Mouse (Mus musculus): Measurements from ENCODE around the gene Tnnt2. TPM values are rescaled to one million over a fixed set of nuclear protein-coding genes. Genes with fewer than 3 reads are reported as not detected.

Tnnt2 gene
- 20.3 and 22.5 TPM in 2 replicates for polyA plus RNA-seq (2014; fragmentation: Nextera tagmentation; extraction: Ambion mirVana)

- Histone ChIP-seq H3K9ac (ENCODE audit: low read length) (no peak within 1 kb of the TSS), H3K9me3 (ENCODE audit: control insufficient read depth, low read length) (no peaks in the 10 kb centered on the region), H3K36me3 (ENCODE audit: control insufficient read depth, insufficient read depth, low read length) (no peaks in the 10 kb centered on the region), H3K27ac (ENCODE audit: low read depth, low read length) (no peak within 1 kb of the TSS), H3K4me3 (ENCODE audit: low read depth, low read length) (no peak within 1 kb of the TSS), H3K4me1 (ENCODE audit: control insufficient read depth, insufficient read depth, low read length) (no peaks in the 10 kb centered on the region), H3K27me3 (ENCODE audit: control insufficient read depth, insufficient read depth, low read length) (no peaks in the 10 kb centered on the region), H3K4me2 (ENCODE audit: low read depth) (no peak within 1 kb of the TSS)
- 57% methylated on average over 9 of the region's 9 CpGs for WGBS
- DNase-seq (ENCODE audit: low spot score) (no peak), ATAC-seq (ENCODE audit: insufficient read depth, low FRiP score, low TSS enrichment) (no peak)
These were observed at the start of gene Tnnt2 for GRCm38 (mm10) chr1:135835716-135836483. TSS of gene Tnnt2 (plus strand) at chr1:135836354.

- ATAC-seq (ENCODE audit: insufficient read depth, low FRiP score, low TSS enrichment) (no peak), DNase-seq (ENCODE audit: low spot score) (peak; percentile 70)
- Histone ChIP-seq H3K9ac (ENCODE audit: low read length) (no peak overlapping the region), H3K27me3 (ENCODE audit: control insufficient read depth, insufficient read depth, low read length) (no peaks in the 10 kb centered on the region), H3K4me3 (ENCODE audit: low read depth, low read length) (no peak overlapping the region), H3K4me2 (ENCODE audit: low read depth) (no peak overlapping the region), H3K9me3 (ENCODE audit: control insufficient read depth, low read length) (no peaks in the 10 kb centered on the region), H3K4me1 (ENCODE audit: control insufficient read depth, insufficient read depth, low read length) (no peaks in the 10 kb centered on the region), H3K36me3 (ENCODE audit: control insufficient read depth, insufficient read depth, low read length) (no peaks in the 10 kb centered on the region), H3K27ac (ENCODE audit: low read depth, low read length) (no peak overlapping the region)
- 53% methylated on average over 3 of the region's 3 CpGs for WGBS
These were observed 48.4 kb upstream of the Tnnt2 start for GRCm38 (mm10) chr1:135787799-135788198.

- no peak overlapping the region for H3K9ac ChIP-seq (ENCODE audit: low read length)
- H3K4me2 ChIP-seq (ENCODE audit: low read depth), result no peak overlapping the region
- H3K9me3 ChIP-seq (ENCODE audit: control insufficient read depth, low read length), result no peaks in the 10 kb centered on the region
- 28% methylated on average over 10 of the region's 10 CpGs for WGBS
- H3K36me3 ChIP-seq (ENCODE audit: control insufficient read depth, insufficient read depth, low read length), result no peaks in the 10 kb centered on the region
- H3K27me3 ChIP-seq (ENCODE audit: control insufficient read depth, insufficient read depth, low read length), result no peaks in the 10 kb centered on the region
- H3K27ac ChIP-seq (ENCODE audit: low read depth, low read length), result no peak overlapping the region
- H3K4me3 ChIP-seq (ENCODE audit: low read depth, low read length), result no peak overlapping the region
- ATAC-seq (ENCODE audit: insufficient read depth, low FRiP score, low TSS enrichment) (no peak), DNase-seq (ENCODE audit: low spot score) (no peak)
- H3K4me1 ChIP-seq (ENCODE audit: control insufficient read depth, insufficient read depth, low read length), result 0 out of 2 replicates have a peak, but pooled peaks cover 2% of the 10 kb centered on the region
These were observed 47.4 kb upstream of the Tnnt2 start for GRCm38 (mm10) chr1:135788708-135789107.

- H3K27me3 ChIP-seq (ENCODE audit: control insufficient read depth, insufficient read depth, low read length), result no peaks in the 10 kb centered on the region
- peak; percentile 27; the same call in 1 of the 2 replicates for ATAC-seq (ENCODE audit: insufficient read depth, low FRiP score, low TSS enrichment)
These were observed 46.3 kb upstream of the Tnnt2 start for GRCm38 (mm10) chr1:135789815-135790214.

DNA sequence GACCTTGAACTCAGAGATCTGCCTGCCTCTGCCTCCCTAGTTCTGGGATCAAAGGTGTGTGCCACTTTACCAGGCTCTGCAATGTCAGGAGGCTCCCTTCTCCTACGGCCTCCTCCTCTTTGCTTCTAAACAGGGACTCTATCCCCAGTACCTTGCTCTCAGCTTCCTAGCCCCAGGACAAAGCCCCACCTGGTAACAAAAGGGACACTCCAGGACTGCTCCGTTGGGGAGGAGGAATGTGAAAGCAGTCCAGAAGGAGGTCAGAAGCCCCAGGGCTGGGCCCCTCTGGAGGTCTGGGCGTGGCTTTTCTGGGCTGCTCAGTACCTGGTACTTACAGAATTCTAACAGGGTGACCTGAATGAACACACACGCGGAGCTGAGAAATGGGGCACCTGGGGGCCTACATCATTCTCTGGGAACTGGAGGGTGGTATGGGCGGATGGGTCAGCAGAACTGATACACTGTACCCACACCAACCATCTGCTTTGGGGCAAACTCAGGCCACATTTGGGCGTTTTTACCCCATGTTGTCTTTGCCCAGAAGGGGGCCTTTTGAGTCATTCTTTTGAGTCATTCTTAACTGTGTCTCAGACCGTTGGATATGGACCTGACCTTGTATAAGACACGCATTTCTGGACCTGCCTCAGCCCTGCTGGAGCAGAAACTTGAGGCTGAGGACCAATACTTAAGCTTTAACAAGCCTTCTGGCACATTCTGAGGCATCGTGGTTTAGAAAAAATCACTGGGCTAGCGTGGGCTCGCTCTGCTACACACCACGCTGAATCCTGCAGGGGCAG is 43.8 kb upstream of the Tnnt2 start:
- Histone ChIP-seq H3K9ac (ENCODE audit: low read length) (no peak overlapping the region), H3K4me1 (ENCODE audit: control insufficient read depth, insufficient read depth, low read length) (0 out of 2 replicates have a peak, but pooled peaks cover 2% of the 10 kb centered on the region), H3K36me3 (ENCODE audit: control insufficient read depth, insufficient read depth, low read length) (no peaks in the 10 kb centered on the region), H3K4me2 (ENCODE audit: low read depth) (no peak overlapping the region), H3K27me3 (ENCODE audit: control insufficient read depth, insufficient read depth, low read length) (no peaks in the 10 kb centered on the region), H3K9me3 (ENCODE audit: control insufficient read depth, low read length) (no peaks in the 10 kb centered on the region), H3K4me3 (ENCODE audit: low read depth, low read length) (no peak overlapping the region), H3K27ac (ENCODE audit: low read depth, low read length) (no peak overlapping the region)
- ATAC-seq (ENCODE audit: insufficient read depth, low FRiP score, low TSS enrichment) (no peak), DNase-seq (ENCODE audit: low spot score) (no peak)
- 67% methylated on average over 13 of the region's 13 CpGs for WGBS

More at GRCm38 (mm10) chr1:135789815-135790214, 46.3 kb upstream of the Tnnt2 start:
- Histone ChIP-seq H3K4me2 (ENCODE audit: low read depth) (no peak overlapping the region), H3K4me3 (ENCODE audit: low read depth, low read length) (no peak overlapping the region), H3K27ac (ENCODE audit: low read depth, low read length) (no peak overlapping the region), H3K36me3 (ENCODE audit: control insufficient read depth, insufficient read depth, low read length) (no peaks in the 10 kb centered on the region), H3K9ac (ENCODE audit: low read length) (no peak overlapping the region), H3K4me1 (ENCODE audit: control insufficient read depth, insufficient read depth, low read length) (0 out of 2 replicates have a peak, but pooled peaks cover 2% of the 10 kb centered on the region), H3K9me3 (ENCODE audit: control insufficient read depth, low read length) (no peaks in the 10 kb centered on the region)
- DNase-seq (ENCODE audit: low spot score), result peak; percentile 82
- 12% methylated on average over 5 of the region's 5 CpGs for WGBS

- H3K27ac ChIP-seq (ENCODE audit: low read depth, low read length), result no peak overlapping the region
- ATAC-seq (ENCODE audit: insufficient read depth, low FRiP score, low TSS enrichment) (no peak), DNase-seq (ENCODE audit: low spot score) (no peak)
- peak overlapping the region; percentile 28 for H3K4me2 ChIP-seq (ENCODE audit: low read depth)
- 0 out of 2 replicates have a peak, but pooled peaks cover 2% of the 10 kb centered on the region for H3K4me1 ChIP-seq (ENCODE audit: control insufficient read depth, insufficient read depth, low read length)
- H3K9ac ChIP-seq (ENCODE audit: low read length), result peak overlapping the region; percentile 41; the same call in 1 of the 2 replicates
- WGBS, result 12% methylated on average over 27 of the region's 27 CpGs
- no peak overlapping the region for H3K4me3 ChIP-seq (ENCODE audit: low read depth, low read length)
- H3K27me3 ChIP-seq (ENCODE audit: control insufficient read depth, insufficient read depth, low read length), result no peaks in the 10 kb centered on the region
- no peaks in the 10 kb centered on the region for H3K9me3 ChIP-seq (ENCODE audit: control insufficient read depth, low read length)
- no peaks in the 10 kb centered on the region for H3K36me3 ChIP-seq (ENCODE audit: control insufficient read depth, insufficient read depth, low read length)
These were observed 42.6 kb upstream of the Tnnt2 start for GRCm38 (mm10) chr1:135793370-135794215.

DNA sequence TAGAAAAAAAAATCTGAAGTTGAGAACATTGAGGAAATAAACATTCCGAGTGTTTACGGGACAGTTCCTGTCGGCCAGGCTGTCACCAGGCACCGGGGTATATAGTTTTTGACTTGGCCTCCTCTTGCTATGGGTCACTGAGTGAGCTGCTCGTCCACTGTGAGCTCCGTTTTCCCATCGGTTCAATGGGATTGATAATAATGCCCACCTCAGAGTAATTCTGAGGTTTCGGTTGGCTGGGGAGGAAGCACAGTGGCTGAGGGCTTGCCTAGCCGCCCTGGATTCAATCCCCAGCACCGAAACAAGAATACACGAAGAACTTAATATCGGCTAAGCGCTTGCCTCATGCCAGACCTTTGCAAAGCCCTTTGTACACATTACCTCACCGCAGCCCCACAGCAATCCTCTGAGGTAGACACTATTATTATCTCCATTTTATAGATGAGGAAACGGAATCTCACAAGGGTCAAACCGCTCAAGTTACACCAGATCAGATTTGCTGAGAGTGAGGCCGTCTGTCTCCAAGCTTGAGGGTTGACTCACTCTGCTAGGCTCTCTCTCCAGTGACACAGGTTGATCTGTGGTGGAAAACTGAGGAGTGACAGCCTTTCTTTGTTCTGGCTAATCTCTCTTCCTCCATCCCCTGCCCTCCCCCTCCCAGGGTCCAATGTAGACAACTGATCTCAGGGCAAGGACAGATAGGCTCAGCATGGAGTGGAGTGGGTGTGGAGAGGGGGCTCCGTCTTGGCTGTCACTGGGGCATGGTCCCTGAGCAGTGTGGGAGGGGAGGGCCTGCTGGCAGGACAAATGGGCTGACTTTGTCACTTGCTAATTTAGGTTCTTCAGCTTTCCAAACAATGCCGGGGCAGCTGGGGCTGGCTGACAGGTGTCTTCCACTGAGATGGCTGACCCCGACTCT is 41.7 kb upstream of the Tnnt2 start:
- Histone ChIP-seq H3K27me3 (ENCODE audit: control insufficient read depth, insufficient read depth, low read length) (no peaks in the 10 kb centered on the region), H3K4me3 (ENCODE audit: low read depth, low read length) (no peak overlapping the region)

More for the DNA sequence above, 41.7 kb upstream of the Tnnt2 start:
- no peak overlapping the region for H3K27ac ChIP-seq (ENCODE audit: low read depth, low read length)
- no peaks in the 10 kb centered on the region for H3K36me3 ChIP-seq (ENCODE audit: control insufficient read depth, insufficient read depth, low read length)
- H3K9me3 ChIP-seq (ENCODE audit: control insufficient read depth, low read length), result no peaks in the 10 kb centered on the region
- ATAC-seq (ENCODE audit: insufficient read depth, low FRiP score, low TSS enrichment) (no peak), DNase-seq (ENCODE audit: low spot score) (no peak)
- H3K4me2 ChIP-seq (ENCODE audit: low read depth), result peak overlapping the region; percentile 28
- no peak overlapping the region for H3K9ac ChIP-seq (ENCODE audit: low read length)
- H3K4me1 ChIP-seq (ENCODE audit: control insufficient read depth, insufficient read depth, low read length), result 0 out of 2 replicates have a peak, but pooled peaks cover 2% of the 10 kb centered on the region
- WGBS, result 51% methylated on average over 20 of the region's 20 CpGs
